Mouse (Mus musculus) T-helper 2 cell (primary cell): ENCODE data around the gene Olfr147.
"Not testable (repeated sequence)": the region's sequence is repeated elsewhere in the genome, so short reads cannot be mapped to it uniquely, and the experiment has no call there.

Source experiments
- in situ Hi-C: fragments of 300-600 bp; cut with MboI, MseI; formaldehyde crosslinking; loops from one replicate; pipeline ENCODE4 v1.15.1; 2025; ENCODE audit warnings: high pct_unique_total_duplicates

Gene Olfr147

DNA sequence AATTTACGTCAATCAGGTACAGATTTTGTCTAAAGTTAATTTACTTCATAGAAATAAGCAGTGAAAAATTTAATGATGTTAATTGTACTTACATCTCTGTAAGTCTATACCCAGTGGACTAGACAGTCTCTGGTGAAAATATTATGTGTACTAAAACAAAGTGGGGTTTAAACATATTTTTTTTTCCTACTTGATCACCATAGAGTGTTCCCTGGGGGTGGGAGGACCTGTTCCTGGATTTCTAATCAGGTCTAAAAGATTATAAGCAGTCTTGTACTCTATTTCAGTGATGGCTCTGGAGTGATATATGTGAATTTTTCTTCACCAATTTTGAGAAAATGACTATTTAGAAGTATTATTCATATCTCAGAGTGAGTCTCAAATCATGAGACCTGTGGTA, at the start of gene Olfr147:
Gene Olfr147, plus strand, starts transcription at position 301 of the 400 bp plus-strand sequence.
- in situ Hi-C loops = no loop called here

DNA sequence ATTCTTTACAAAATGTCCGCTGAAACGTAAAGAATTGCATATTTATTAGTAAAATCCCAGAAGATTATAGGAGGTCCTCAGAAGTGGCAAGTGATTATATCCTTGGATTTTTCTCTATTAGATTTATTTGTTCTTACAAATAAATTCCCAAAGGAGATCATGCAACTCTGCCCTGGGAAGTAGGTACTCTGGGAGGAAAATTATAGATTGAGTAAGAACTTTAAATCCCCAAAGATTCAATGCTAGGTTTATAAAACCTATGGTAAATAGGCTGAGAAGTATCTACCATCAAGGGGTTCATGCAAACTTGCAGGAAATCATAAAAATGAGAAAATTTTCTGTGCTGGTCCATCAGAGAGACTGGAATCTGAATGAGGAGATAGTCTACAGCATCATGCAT, 34.9 kb upstream of the Olfr147 start, which contains the start of gene Olfr250:
Gene Olfr250, plus strand, starts transcription at position 301 of the 400 bp plus-strand sequence.
- in situ Hi-C loops = loop anchor here (10.0 kb wide), 1 partner anchor 1668 kb away; no protein-coding TSS in a partner anchor

DNA sequence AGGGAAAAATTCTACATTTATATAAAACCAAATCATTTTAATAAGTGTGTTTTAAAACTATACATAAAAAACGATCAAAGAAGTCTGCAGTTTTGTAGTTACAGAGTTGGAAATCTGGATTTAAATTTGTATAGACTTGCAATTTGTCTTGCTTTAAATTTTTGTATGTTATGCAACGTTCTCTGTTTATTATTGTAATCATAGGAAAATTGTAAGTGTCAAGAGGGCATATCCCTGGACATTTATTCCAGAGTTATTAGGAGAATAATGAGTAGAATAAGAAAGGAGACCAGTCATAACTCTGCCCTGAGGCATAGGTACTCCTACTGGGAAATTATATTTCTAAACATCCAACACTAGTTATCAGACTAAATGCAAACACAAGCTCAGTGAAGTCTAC, 24.7 kb upstream of the Olfr147 start, which contains the start of gene Olfr251:
Gene Olfr251, plus strand, starts transcription at position 301 of the 400 bp plus-strand sequence.
- in situ Hi-C loops = no loop called here

DNA sequence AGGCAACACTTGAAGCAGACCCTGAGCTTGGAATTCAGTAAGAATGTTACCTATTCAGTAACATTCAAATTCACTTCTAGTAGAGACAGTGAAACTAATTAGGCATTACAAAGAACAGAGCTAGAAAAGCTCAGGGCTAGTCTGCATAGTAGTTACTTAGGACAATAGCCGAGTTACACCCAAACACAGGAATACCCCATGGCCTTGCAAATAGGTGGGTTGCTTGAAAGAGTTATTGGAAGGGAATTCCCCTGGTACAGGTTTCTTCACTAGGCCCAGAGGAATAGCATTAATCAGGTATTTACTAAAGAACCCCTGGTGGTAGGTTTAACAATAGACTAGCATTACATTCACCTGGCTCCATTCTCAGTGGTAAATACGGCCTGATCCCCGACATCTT, 6.0 kb downstream of the Olfr147 start:
- in situ Hi-C loops = not testable (repeated sequence)

DNA sequence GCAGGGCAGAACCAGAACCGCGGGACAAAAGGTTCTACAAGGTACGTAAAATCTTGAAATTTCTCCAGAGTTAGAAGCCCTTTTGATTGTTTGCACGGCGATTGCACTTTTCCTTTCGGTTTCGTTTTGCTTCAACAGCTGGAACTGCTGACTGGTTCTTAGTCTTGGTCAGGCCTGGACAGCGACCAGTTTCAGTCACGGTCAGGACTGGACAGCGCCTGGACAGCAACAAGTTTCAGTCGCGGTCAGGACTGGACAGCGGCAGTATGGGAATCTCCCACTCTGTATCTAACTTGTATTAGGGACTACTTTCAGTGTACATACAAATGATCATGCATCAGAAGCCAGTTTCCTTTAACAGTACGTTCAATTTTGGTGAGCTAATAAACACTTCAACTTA, 12.0 kb downstream of the Olfr147 start:
- in situ Hi-C loops = not testable (repeated sequence)

DNA sequence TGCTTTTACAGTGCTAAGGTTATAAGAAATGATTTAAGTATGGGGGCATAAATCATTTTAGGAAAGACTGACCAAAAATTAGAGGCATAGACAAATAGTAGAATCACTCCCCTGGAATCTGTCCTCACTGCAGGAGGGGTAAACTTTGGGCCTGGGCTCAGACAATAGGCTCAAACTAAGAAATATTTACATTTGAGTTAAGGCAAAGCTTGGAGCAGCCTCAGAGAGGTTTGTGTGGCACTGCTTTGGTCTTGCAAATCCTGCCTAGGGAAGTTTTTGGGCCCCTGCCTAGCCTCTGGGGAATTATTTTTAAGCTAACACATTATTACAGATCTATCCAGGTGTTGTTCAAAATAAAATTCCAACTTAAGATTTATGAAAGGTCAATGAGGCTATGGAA, 22.3 kb downstream of the Olfr147 start:
- in situ Hi-C loops = no loop called here

DNA sequence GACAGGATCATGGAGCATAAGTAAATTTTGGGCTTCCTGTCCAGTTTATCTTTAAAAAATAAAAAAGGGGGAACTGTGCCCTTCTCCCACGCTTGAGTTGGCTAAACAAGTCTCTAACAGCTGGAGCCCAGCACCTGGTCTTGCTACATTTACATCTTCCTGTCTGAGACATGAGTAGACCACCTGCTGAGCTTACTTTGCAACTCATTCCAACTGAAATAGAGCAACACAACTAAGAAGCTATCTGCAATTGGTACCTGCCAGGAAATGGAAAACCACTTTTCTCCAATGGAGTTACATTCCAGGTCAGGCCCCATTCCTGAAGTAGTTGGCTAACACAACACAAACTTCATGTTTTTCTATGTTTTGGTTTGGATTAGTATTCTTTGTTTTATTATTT, 25.5 kb downstream of the Olfr147 start:
- in situ Hi-C loops = no loop called here

DNA sequence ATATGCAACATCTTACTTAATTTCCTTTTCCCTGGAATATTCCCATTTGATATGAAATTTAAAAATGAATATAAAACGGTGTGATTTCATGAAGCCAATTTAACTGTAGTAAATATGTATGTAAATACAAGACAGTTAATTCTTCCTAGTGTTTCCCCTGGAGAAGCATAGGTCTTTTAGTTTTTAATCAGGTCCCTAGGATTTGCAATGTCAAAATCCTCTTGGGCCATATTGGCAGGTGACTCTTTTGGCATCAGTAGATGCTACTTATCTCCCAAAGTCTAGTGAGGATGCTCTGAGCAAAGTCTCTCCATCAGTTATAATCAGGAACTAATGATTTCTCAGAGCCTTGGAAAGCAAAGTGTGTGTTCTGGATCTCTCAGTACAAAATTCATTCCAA, 27.7 kb downstream of the Olfr147 start, which contains the start of gene Olfr901:
Gene Olfr901, plus strand, starts transcription at position 301 of the 400 bp plus-strand sequence.
- in situ Hi-C loops = no loop called here

DNA sequence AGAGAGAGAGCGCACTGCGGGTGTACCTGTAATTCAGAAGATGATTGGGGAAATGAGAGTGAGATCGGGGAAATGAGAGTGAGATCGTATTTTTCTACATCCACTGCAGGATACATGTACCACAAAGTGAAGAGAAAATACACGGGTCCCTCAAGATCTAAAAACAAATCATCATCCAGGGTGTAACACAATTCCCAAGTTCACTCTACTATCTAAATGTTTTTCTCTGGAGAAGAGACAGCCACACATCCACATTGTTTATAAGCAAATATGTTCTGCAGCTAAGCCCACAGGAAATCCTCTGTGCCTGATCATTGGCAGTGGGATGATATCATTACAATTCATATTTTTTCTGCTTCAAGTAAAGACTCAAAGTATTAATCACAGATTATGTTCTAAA, 45.9 kb downstream of the Olfr147 start, which contains the start of gene Olfr902:
Gene Olfr902, plus strand, starts transcription at position 301 of the 400 bp plus-strand sequence.
- in situ Hi-C loops = no loop called here
